Mouse (Mus musculus) stomach, postnatal 0 days (tissue): ENCODE measurements at regions not wholly inside any gene's neighbourhood (a gene's known extent, or its start where the extent isn't known, plus 50 kb on each side); places are given as distances from the start of the nearest gene placed in this dataset.

Source experiments
- CTCF ChIP-seq: IDR thresholded peaks from 2 replicates; pipeline ENCODE4 v1.5.1; 2016; ENCODE audit warnings: antibody characterized with exemption, low read depth, mild to moderate bottlenecking, moderate library complexity
- EP300 ChIP-seq: optimal IDR thresholded peaks from 2 replicates; pipeline ENCODE3; 2016; ENCODE audit warnings: antibody characterized with exemption

DNA sequence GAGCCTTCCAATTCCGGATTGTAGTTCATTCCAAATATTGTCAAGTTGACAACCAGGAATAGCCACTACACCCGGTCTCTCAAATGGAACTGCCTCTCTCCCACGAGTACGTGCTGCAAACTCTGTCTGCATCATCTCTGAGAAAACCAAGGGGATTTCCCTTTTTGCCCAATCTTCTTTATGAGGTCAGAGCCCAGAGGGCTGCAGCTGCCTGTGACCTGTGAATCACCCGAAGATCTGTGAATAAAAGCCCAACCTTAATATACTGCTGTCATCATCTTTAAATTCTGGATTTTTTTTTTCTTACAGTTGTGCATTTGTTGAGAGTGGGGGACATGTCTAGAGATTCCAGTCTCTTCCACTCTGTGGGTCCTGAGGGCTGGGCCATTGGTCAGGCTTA, 165.6 kb upstream of the Egln3 start:
- TF ChIP-seq CTCF (no peak), EP300 (no peak)
